Mouse (Mus musculus) hindlimb bud, embryonic 11.5 days (tissue): Measurements from ENCODE around the gene Slc8b1.

ENCODE experiments used
- DNase-seq: peaks from one replicate; pipeline ENCODE4 v3.0.0-alpha.2; 2012; ENCODE audit warnings: low read depth, low spot score; ENCODE audit errors: extremely low spot score

The Slc8b1 gene

GRCm38 (mm10) chr5:120524736-120525135 lies 13.8 kb downstream of the Slc8b1 start:
- DNase-seq: no peak

DNA sequence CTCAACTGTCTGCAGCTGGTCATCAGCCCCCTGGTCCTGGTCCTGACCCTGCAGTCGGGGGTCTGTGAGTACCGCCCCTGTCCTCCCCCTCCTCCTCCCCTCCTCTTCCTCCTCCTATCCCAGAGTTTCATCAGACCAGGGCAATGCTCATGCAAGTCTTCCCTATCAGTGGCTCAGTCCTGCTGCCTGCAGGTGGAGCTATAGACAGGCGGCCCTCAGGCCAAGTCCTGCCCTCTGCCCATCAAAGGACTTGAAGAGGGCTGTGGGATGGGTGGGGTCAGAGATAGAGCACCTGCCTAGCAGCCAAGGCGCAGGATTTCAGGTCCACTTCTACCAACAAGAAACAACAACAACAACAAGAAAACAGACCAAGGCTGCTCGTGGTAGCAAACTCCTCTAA lies 14.8 kb downstream of the Slc8b1 start:
- no peak for DNase-seq

DNA sequence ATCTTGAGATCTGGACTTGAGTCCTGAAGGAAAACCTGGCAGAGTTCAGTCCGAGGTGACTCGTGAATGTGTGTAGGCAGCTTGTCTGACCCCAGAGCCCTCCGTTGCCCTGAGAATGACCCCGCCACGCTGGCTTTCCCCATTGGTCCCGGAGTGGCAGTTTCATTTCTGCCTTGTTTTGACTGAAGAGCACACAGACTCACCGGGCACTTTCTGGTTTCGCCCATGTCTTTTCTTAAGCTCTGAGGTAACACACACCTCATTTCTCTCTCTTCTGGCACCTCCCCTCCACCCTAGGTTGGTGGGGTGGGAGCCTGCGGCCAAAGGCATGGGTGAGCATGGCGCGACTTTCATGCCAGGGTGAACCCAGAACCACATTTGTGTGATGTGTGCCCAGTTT lies 15.3 kb downstream of the Slc8b1 start:
- no peak for DNase-seq

GRCm38 (mm10) chr5:120527296-120527964 lies 16.5 kb downstream of the Slc8b1 start:
- no peak for DNase-seq

GRCm38 (mm10) chr5:120531631-120532030 lies 20.7 kb downstream of the Slc8b1 start:
- DNase-seq: no peak

DNA sequence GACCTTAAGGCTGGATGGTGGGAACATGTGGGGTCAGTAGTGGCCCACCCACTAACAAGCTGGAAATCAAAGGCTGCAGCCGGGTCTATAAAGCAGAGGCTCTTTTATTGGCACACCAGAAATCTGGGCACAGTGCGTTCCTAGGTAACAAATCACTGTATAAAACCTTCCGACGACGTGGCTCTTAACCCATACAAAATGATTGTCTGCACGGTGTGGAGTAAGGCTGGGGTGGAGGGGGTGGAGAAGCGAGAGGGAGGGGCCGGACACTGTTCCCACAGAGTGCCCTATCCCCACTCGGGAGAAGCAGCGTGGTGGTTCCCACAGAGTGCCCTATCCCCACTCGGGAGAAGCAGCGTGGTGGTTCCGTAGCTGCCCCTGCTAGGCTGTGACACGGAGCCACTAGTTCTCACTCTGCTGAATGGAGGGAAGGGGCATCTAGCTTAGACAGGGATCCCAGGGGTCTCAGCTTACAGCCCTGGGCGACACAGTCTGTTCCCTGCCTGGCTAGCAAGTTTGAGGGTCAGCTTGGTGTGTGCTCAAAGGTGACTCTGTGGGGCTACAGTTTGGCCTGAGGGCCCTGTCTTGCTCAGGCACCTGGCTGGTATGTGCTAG lies 23.2 kb downstream of the Slc8b1 start:
- DNase-seq: peak; percentile 5

- no peak for DNase-seq
Observed at GRCm38 (mm10) chr5:120534686-120535075, 23.7 kb downstream of the Slc8b1 start.

- no peak for DNase-seq
Observed at GRCm38 (mm10) chr5:120536046-120536445, 25.1 kb downstream of the Slc8b1 start.

- DNase-seq: no peak
Observed at GRCm38 (mm10) chr5:120536632-120537031, 25.7 kb downstream of the Slc8b1 start.

GRCm38 (mm10) chr5:120548236-120548850 lies 37.4 kb downstream of the Slc8b1 start:
- DNase-seq: no peak

DNA sequence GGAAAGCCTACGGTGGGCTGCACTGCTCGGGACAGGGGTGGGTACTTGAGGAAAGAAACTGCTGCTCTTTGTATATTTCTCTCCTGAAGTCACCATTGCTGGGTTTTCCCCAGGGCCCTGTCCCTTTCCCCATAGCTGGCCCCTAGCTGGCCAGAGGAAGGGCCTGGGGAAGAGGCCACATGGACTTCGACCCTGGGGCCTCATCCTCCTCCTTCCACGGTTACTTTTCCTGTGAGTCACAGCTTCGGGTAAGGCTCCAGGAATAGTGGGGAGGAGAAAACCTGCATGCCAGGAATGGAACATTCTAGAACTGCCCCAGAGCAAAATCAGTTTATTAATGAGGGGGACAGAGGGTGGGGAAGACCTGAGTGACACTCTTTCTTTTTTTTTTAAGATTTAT lies 39.2 kb downstream of the Slc8b1 start:
- DNase-seq: no peak

- no peak for DNase-seq
Observed at GRCm38 (mm10) chr5:120550673-120551072, 39.7 kb downstream of the Slc8b1 start.

DNA sequence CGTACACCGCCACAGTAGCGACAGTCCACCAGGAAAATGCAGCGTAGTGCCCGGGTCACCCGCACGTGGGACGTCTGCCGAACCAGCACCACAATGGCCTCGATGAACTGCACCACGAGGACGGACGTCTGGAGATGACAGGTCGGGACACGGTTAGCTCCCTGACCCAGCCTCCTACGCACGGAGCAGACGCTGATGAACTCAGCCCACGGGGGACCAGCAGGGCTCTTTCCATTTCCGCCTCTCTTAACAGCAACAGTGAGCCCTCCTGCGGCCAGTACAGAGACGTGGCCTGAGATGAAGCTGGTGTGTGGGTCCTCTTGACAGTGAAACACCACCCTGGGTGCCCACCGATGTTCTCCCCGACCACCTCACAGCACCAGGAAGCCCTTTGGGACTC lies 44.9 kb downstream of the Slc8b1 start:
- DNase-seq: no peak

- DNase-seq: no peak
Observed at GRCm38 (mm10) chr5:120558041-120558440, 47.1 kb downstream of the Slc8b1 start.

GRCm38 (mm10) chr5:120558762-120559161 lies 47.8 kb downstream of the Slc8b1 start:
- DNase-seq: no peak

- no peak for DNase-seq
Observed at GRCm38 (mm10) chr5:120560129-120560615, 49.2 kb downstream of the Slc8b1 start.

DNA sequence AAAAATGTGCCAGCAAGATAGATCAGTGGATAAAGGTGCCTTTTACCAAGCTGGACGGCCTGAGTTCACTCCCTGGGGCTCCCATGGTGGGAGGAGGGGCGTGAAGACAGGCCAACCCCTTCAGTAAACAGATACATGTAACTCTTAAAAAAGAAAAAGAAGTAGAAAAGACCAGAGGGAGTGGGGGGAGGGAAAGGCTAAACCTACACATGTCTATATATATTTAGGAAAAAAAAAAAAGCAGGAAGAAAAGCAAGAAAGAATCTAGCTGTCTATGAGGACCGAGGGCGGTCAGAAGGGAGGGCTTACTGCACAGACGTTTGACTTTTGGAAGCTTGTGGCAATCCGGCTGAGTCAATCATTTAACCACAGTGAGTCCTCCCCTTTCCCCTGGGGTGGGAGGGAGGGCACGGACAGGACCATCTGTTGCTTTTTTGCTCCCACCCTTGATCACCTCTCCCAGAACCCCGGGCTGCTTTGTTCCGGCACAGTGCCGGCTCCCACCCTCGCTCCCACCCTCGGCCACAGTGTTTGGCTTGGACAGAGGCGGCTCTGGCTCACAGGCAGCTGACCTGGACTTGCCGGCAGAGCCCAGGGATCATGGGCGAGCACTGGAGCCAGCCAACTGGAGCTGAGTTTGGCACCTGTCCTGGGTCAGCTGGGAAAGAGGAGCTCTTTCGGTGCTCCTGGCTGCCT lies 49.8 kb downstream of the Slc8b1 start:
- DNase-seq: no peak

- no peak for DNase-seq
Observed at GRCm38 (mm10) chr5:120562956-120563913, 52.3 kb downstream of the Slc8b1 start.

- DNase-seq: no peak
Observed at GRCm38 (mm10) chr5:120563914-120564311, 52.9 kb downstream of the Slc8b1 start.

- no peak for DNase-seq
Observed at GRCm38 (mm10) chr5:120565171-120565905, 54.4 kb downstream of the Slc8b1 start.
